In the genomic region with DNA sequence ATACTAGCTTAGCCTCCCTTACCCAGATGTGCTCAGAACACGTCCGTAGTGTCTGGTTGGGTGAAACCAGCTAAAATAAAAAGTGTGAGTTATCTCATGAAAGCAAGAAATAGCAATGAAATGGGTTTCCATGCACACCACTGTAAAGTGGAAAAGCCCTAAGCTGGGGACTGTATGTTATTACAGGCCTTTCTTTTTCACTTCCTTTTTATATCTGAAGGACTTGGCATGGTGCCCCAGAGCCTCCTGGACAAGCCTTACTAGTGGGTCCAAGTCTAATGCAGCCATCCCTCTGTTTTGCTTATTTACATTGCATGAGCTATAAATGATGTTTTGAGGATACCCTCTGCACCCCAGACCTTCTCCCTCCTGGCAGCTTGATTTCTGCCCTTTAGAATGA, we compare ENCODE assay signal across 14 mouse cellular contexts. TPM values are rescaled to one million over a fixed set of nuclear protein-coding genes. Genes with fewer than 3 reads are reported as not detected.
DNase-seq lines count a peak whose midpoint lies in the region; ATAC-seq and TF ChIP-seq lines count a peak whose summit lies in the region.
"Had no signal": no experiment of that assay in that cellular context is flagged by ENCODE, and none has a peak within 500 bp of the region (broad histone marks: within the 10 kb centered on the region; RNA-seq: fewer than 3 reads in every experiment).

No protein-coding gene starts in this region.

- no peak overlapping the region for H3K27ac ChIP-seq in heart, embryonic 11.5 days (ENCODE audit: low read depth, low read length)
- H3K27ac ChIP-seq in bone marrow macrophage, adult 2 months (ENCODE audit: insufficient read depth, low read depth, low read length): peak overlapping the region; percentile 32
- no peak overlapping the region for H3K27ac ChIP-seq in forebrain, embryonic 11.5 days (ENCODE audit: low read depth, low read length)
- H3K27ac ChIP-seq: kidney, postnatal 0 days had no signal

- ATAC-seq in heart, embryonic 11.5 days (replicated peaks; ENCODE audit: insufficient number of reproducible peaks, low FRiP score, low TSS enrichment): no peak
- no peak for ATAC-seq in forebrain, embryonic 11.5 days (replicated peaks; ENCODE audit: low FRiP score)

- H3K27me3 ChIP-seq in heart, embryonic 11.5 days (ENCODE audit: control insufficient read depth, insufficient read depth, low read length): no peaks in the 10 kb centered on the region
- H3K27me3 ChIP-seq in forebrain, embryonic 11.5 days (ENCODE audit: control insufficient read depth, insufficient read depth, low read length): no peaks in the 10 kb centered on the region

- no peak for TF ChIP-seq CTCF in lung, adult 2 months (IDR thresholded peaks at IDR 0.05; ENCODE audit: insufficient read depth, low read length)
- TF ChIP-seq CTCF in bone marrow macrophage, adult 2 months (IDR thresholded peaks at IDR 0.05; ENCODE audit: low read depth, low read length): no peak

- H3K9ac ChIP-seq in heart, embryonic 11.5 days (ENCODE audit: low read depth, low read length): no peak overlapping the region
- no peak overlapping the region for H3K9ac ChIP-seq in forebrain, embryonic 11.5 days (ENCODE audit: low read length)

- no peak overlapping the region for H3K4me2 ChIP-seq in heart, embryonic 11.5 days
- no peak overlapping the region for H3K4me2 ChIP-seq in forebrain, embryonic 11.5 days (ENCODE audit: low read depth, low read length, severe bottlenecking)

- peak; percentile 20 to 24 for DNase-seq in heart, adult 9 months (ENCODE audit: low spot score in 2 of 2)
- DNase-seq in lung, adult 18-20 months: peak; percentile 10 to 21
- no peak for DNase-seq in lung, adult 2 months
- peak; percentile 64 for DNase-seq in lung, postnatal 36 days
- no peak for DNase-seq in frontal cortex, postnatal 14 days (ENCODE audit: low spot score in 2 of 2)
- no peak for DNase-seq in forebrain, embryonic 11.5 days (ENCODE audit: low spot score)
- DNase-seq: adrenal gland, postnatal 14 days had no signal

- no peak for TF ChIP-seq POLR2A in lung, adult 2 months (IDR thresholded peaks at IDR 0.05; ENCODE audit: borderline replicate concordance, extremely low read depth, low read depth, low read length)
- no peak for TF ChIP-seq POLR2A in bone marrow macrophage, adult 2 months (IDR thresholded peaks at IDR 0.05; ENCODE audit: borderline replicate concordance, low read depth, low read length)

- H3K36me3 ChIP-seq in heart, embryonic 11.5 days (ENCODE audit: control insufficient read depth, insufficient read depth, low read length): no peaks in the 10 kb centered on the region
- no peaks in the 10 kb centered on the region for H3K36me3 ChIP-seq in forebrain, embryonic 11.5 days (ENCODE audit: control insufficient read depth, insufficient read depth, low read length)

- WGBS in heart, embryonic 11.5 days (ENCODE audit: insufficient replicate concordance): 82% methylated on average over 2 of the region's 2 CpGs
- WGBS in lung, adult 2 months: 88% methylated on average over 2 of the region's 2 CpGs
- 98% methylated on average over 2 of the region's 2 CpGs for WGBS in forebrain, embryonic 11.5 days

- H3K4me3 ChIP-seq in heart, embryonic 11.5 days (ENCODE audit: low read depth, low read length): no peak overlapping the region
- no peak overlapping the region for H3K4me3 ChIP-seq in lung, adult 2 months (replicated peaks; ENCODE audit: extremely low read depth, low read depth, low read length)
- no peak overlapping the region for H3K4me3 ChIP-seq in bone marrow macrophage, adult 2 months (ENCODE audit: insufficient read depth, low read length)
- H3K4me3 ChIP-seq in forebrain, embryonic 11.5 days (ENCODE audit: low read depth, low read length): no peak overlapping the region
- H3K4me3 ChIP-seq: erythroblast, embryonic 14.5 days; myocyte had no signal

- H3K4me1 ChIP-seq in heart, embryonic 11.5 days (ENCODE audit: control insufficient read depth, insufficient read depth, low read length): no peaks in the 10 kb centered on the region
- no peaks in the 10 kb centered on the region for H3K4me1 ChIP-seq in lung, adult 2 months (ENCODE audit: control insufficient read depth, insufficient read depth, low read length)
- peaks cover 15% of the 10 kb centered on the region for H3K4me1 ChIP-seq in bone marrow macrophage, adult 2 months (ENCODE audit: control insufficient read depth, insufficient read depth, low read length)
- no peaks in the 10 kb centered on the region for H3K4me1 ChIP-seq in forebrain, embryonic 11.5 days (replicated peaks; ENCODE audit: control insufficient read depth, insufficient read depth, low read length)

- no peaks in the 10 kb centered on the region for H3K9me3 ChIP-seq in heart, embryonic 11.5 days (replicated peaks; ENCODE audit: control insufficient read depth, low read length)
- no peaks in the 10 kb centered on the region for H3K9me3 ChIP-seq in forebrain, embryonic 11.5 days (ENCODE audit: control insufficient read depth, low read length)

RNA-seq across cellular contexts. Expression of gene Efcab8, which starts 4.9 kb away (rescaled TPM):
- polyA plus RNA-seq in heart, embryonic 11.5 days (2014; fragmentation: Nextera tagmentation; extraction: Ambion mirVana): 0.06 TPM in 1 of 2 replicates, not detected in the other
- 0.19 and 0.33 TPM in 2 replicates for polyA plus RNA-seq in lung, adult 2 months (2012; rRNA removed)
- not detected in 2 replicates for polyA plus RNA-seq in bone marrow macrophage, adult 2 months (2012; ENCODE audit: insufficient read depth, insufficient read length, missing spikeins)
- polyA plus RNA-seq in forebrain, embryonic 11.5 days (2014; fragmentation: Nextera tagmentation; extraction: Ambion mirVana): not detected in 2 replicates
- polyA plus RNA-seq: heart, embryonic 14.5 days; kidney, postnatal 0 days; liver, adult 2 months had no signal

RNA-seq across cellular contexts. Expression of gene Mapre1, which starts 43.6 kb away (rescaled TPM):
- polyA plus RNA-seq in heart, embryonic 11.5 days (2014; fragmentation: Nextera tagmentation; extraction: Ambion mirVana): 271 and 300 TPM in 2 replicates
- 7.4 and 11.5 TPM in 2 replicates for polyA plus RNA-seq in lung, adult 2 months (2012; rRNA removed)
- 93.2 and 93.8 TPM in 2 replicates for polyA plus RNA-seq in bone marrow macrophage, adult 2 months (2012; ENCODE audit: insufficient read depth, insufficient read length, missing spikeins)
- 313 and 357 TPM in 2 replicates for polyA plus RNA-seq in forebrain, embryonic 11.5 days (2014; fragmentation: Nextera tagmentation; extraction: Ambion mirVana)

Comparison
In these comparisons a context has a peak if more than half of its experiments do, and no peak if none do; other contexts are left out.
1. DNase-seq: peak in heart, adult 9 months (2 of 2), lung, adult 18-20 months (2 of 2) and lung, postnatal 36 days (single experiment); none in lung, adult 2 months (single experiment), frontal cortex, postnatal 14 days (0 of 2) and forebrain, embryonic 11.5 days (single experiment).